Mouse (Mus musculus) pancreas, adult 10 weeks (tissue): Measurements from ENCODE around the gene Xrcc2. TPM values are rescaled to one million over a fixed set of nuclear protein-coding genes. Genes with fewer than 3 reads are reported as not detected.

Source experiments
- polyA plus RNA-seq: library from polyadenylated mRNA; stranded (reverse); fragments of 350-450 nt; fragmentation: Illumina TruSeq; extraction: RNeasy Lipid Tissue Mini Kit (QIAGEN cat#74804); gene quantifications from one replicate; pipeline ENCODE4 v1.2.3, GENCODE M21; 2015; ENCODE audit warnings: low read depth, low replicate concordance; ENCODE audit not compliant: insufficient read depth

Gene Xrcc2
- 0.89 TPM for polyA plus RNA-seq

GRCm38 (mm10) chr5:25705567-25706349 lies at the start of gene Xrcc2:
Gene Xrcc2 (minus strand): TSS chr5:25705825.

Other genes starting within 250 kb of the Xrcc2 start
- 10.2 TPM for gene Kmt2c, start 207.0 kb downstream of the Xrcc2 start, polyA plus RNA-seq
- gene Cct8l1, start 189.8 kb downstream of the Xrcc2 start, polyA plus RNA-seq = not detected
- gene Actr3b, start 54.2 kb upstream of the Xrcc2 start, polyA plus RNA-seq = 0.54 TPM
- not detected for gene Gm21663, start 236.6 kb upstream of the Xrcc2 start, polyA plus RNA-seq
- gene Gm21671, start 248.6 kb upstream of the Xrcc2 start, polyA plus RNA-seq = not detected